Mouse (Mus musculus) thymus, adult 2 months (tissue): ENCODE results near the gene Slc45a1. TPM values are rescaled to one million over a fixed set of nuclear protein-coding genes. Genes with fewer than 3 reads are reported as not detected.

Experiments used
- DNase-seq: peaks from one replicate; pipeline ENCODE4 v3.0.0; 2021
- H3K27ac ChIP-seq: fragments of 200-500 bp; 2 replicates; pipeline ENCODE4 v1.5.1; 2012; ENCODE audit warnings: low read length, control low read depth; ENCODE audit not compliant: control insufficient read depth, insufficient read depth
- H3K27me3 ChIP-seq: fragments of 200-500 bp; 2 replicates; pipeline ENCODE4 v1.6.1; 2012; ENCODE audit warnings: mild to moderate bottlenecking, low read length, moderate library complexity, mixed read lengths; ENCODE audit not compliant: control insufficient read depth, insufficient read depth
- H3K36me3 ChIP-seq: fragments of 200-500 bp; 2 replicates; pipeline ENCODE4 v1.6.1; 2012; ENCODE audit warnings: mild to moderate bottlenecking, low read length, moderate library complexity; ENCODE audit not compliant: control insufficient read depth, insufficient read depth
- H3K4me1 ChIP-seq: fragments of 200-500 bp; replicated peaks from 2 replicates; pipeline ENCODE4 v1.6.1; 2012; ENCODE audit warnings: low read length; ENCODE audit not compliant: control insufficient read depth, insufficient read depth
- H3K4me3 ChIP-seq: fragments of 200-500 bp; 2 replicates; pipeline ENCODE4 v1.5.1; 2012; ENCODE audit warnings: mild to moderate bottlenecking, low read length, control low read depth, moderate library complexity; ENCODE audit not compliant: control insufficient read depth, insufficient read depth
- CTCF ChIP-seq: fragments of 200-500 bp; IDR thresholded peaks from 2 replicates; pipeline ENCODE4 v1.5.1; 2012; ENCODE audit warnings: mild to moderate bottlenecking, control low read depth, low read length, moderate library complexity, borderline replicate concordance; ENCODE audit not compliant: control insufficient read depth, poor library complexity, insufficient read depth; ENCODE audit errors: extremely low read depth
- POLR2A ChIP-seq: fragments of 200-500 bp; IDR thresholded peaks from 2 replicates; pipeline ENCODE4 v1.6.1; 2012; ENCODE audit warnings: mild to moderate bottlenecking, low read length, control low read depth, moderate library complexity; ENCODE audit not compliant: control insufficient read depth, poor library complexity, insufficient read depth; ENCODE audit errors: extremely low read depth
- WGBS: fragments of 180-500 bp; shearing (Covaris S2); methylation state at CpG from one replicate; pipeline ENCODE4 v1.1.7; 2018; 5-methylcytosine and 5-hydroxymethylcytosine counted together
- polyA plus RNA-seq: library from polyadenylated mRNA; depleted of rRNA; stranded (reverse); fragments of >200 nt; gene quantifications from 2 replicates; pipeline ENCODE4 v1.2.3, GENCODE M21; 2012

The Slc45a1 gene
- polyA plus RNA-seq, 1 experiment: 0.03 TPM

- H3K27me3 ChIP-seq: no peaks in the 10 kb centered on the region; the same call in 1 of the 2 replicates
These were observed 9.9 kb upstream of the Slc45a1 start for GRCm38 (mm10) chr4:150661886-150662285.

GRCm38 (mm10) chr4:150659926-150660610 is 8.1 kb upstream of the Slc45a1 start:
- no peak overlapping the region for H3K27ac ChIP-seq
- H3K4me3 ChIP-seq: no peak overlapping the region
- no peaks in the 10 kb centered on the region for H3K36me3 ChIP-seq
- WGBS: 76% methylated on average over 9 of the region's 9 CpGs
- TF ChIP-seq CTCF (peak; percentile 42; the same call in 1 of the 2 replicates), POLR2A (no peak)
- H3K27me3 ChIP-seq: no peaks in the 10 kb centered on the region; the same call in 1 of the 2 replicates
- no peaks in the 10 kb centered on the region for H3K4me1 ChIP-seq
- DNase-seq: peak; percentile 45

More at GRCm38 (mm10) chr4:150661886-150662285, 9.9 kb upstream of the Slc45a1 start:
- Histone ChIP-seq H3K4me1 (no peaks in the 10 kb centered on the region), H3K4me3 (no peak overlapping the region), H3K27ac (no peak overlapping the region), H3K36me3 (no peaks in the 10 kb centered on the region)
- 26% methylated on average over 13 of the region's 13 CpGs for WGBS
- TF ChIP-seq CTCF (no peak), POLR2A (no peak)
- DNase-seq: no peak

DNA sequence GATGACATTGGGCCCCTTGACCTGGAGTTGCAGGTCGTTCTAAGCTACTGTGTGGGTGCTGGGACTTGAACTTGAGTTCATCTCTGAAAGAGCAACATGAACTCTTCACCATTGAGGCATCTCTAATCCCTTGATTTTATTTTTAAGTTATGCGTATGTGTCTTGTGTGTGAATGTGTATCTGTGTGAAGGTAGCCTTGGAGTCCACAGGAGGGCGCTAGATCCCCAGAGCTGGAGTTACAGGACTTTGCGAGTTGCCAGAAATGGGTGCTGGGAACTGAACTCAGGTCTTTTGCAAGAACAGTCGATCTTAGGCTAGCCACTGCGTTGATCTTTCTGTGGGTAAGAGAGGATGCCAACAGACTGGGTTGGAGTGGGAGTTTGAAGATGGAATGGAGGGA is 4.5 kb upstream of the Slc45a1 start:
- 87% methylated on average over 6 of the region's 6 CpGs for WGBS
- no peak overlapping the region for H3K27ac ChIP-seq
- H3K4me3 ChIP-seq: no peak overlapping the region
- no peaks in the 10 kb centered on the region for H3K36me3 ChIP-seq
- no peak for DNase-seq
- peaks cover 4% of the 10 kb centered on the region; the same call in 1 of the 2 replicates for H3K27me3 ChIP-seq
- peaks cover 3% of the 10 kb centered on the region; the same call in 1 of the 2 replicates for H3K4me1 ChIP-seq
- no peak for TF ChIP-seq CTCF

- H3K27me3 ChIP-seq: peaks cover 5% of the 10 kb centered on the region; the same call in 1 of the 2 replicates
- peak; percentile 79 for DNase-seq
These were observed 4.0 kb upstream of the Slc45a1 start for GRCm38 (mm10) chr4:150655989-150656388.

GRCm38 (mm10) chr4:150653072-150653599 is 1.2 kb upstream of the Slc45a1 start:
- Histone ChIP-seq H3K4me1 (peaks cover 3% of the 10 kb centered on the region; the same call in 1 of the 2 replicates), H3K36me3 (no peaks in the 10 kb centered on the region), H3K27me3 (peaks cover 5% of the 10 kb centered on the region; the same call in 1 of the 2 replicates), H3K4me3 (no peak overlapping the region), H3K27ac (no peak overlapping the region)
- no peak for DNase-seq
- 59% methylated on average over 11 of the region's 11 CpGs for WGBS
- no peak for TF ChIP-seq CTCF
- no peak for TF ChIP-seq POLR2A

More at GRCm38 (mm10) chr4:150655989-150656388, 4.0 kb upstream of the Slc45a1 start:
- Histone ChIP-seq H3K4me3 (no peak overlapping the region), H3K27ac (no peak overlapping the region), H3K4me1 (peaks cover 3% of the 10 kb centered on the region; the same call in 1 of the 2 replicates), H3K36me3 (no peaks in the 10 kb centered on the region)
- WGBS: 7% methylated on average over 17 of the region's 17 CpGs
- TF ChIP-seq CTCF: peak; percentile 92; the same call in 1 of the 2 replicates
- TF ChIP-seq POLR2A: no peak

DNA sequence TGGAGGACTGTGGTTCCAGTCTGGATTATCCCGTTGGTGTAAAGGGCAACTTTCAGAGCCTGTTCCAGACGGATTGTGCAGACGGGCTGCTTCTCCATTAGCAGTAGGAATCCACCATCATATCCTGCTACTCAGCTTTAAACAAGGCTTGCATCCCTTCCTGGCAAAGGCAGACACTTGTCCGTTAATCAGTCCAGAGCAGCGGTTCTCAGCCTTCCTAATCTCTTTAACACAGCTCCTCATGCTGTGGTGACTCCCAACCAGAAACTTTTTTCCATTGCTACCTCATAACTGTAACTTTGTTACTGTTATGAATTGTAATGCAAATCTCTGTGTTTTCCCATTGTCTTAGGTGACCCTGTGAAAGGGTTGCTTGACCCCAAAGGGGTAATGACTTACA is 2.6 kb downstream of the Slc45a1 start:
- Histone ChIP-seq H3K4me1 (peaks cover 3% of the 10 kb centered on the region; the same call in 1 of the 2 replicates), H3K4me3 (no peak overlapping the region), H3K27ac (no peak overlapping the region), H3K27me3 (peaks cover 5% of the 10 kb centered on the region; the same call in 1 of the 2 replicates), H3K36me3 (no peaks in the 10 kb centered on the region)
- 90% methylated on average over 5 of the region's 5 CpGs for WGBS
- no peak for DNase-seq
- TF ChIP-seq POLR2A: no peak
- TF ChIP-seq CTCF: no peak

DNA sequence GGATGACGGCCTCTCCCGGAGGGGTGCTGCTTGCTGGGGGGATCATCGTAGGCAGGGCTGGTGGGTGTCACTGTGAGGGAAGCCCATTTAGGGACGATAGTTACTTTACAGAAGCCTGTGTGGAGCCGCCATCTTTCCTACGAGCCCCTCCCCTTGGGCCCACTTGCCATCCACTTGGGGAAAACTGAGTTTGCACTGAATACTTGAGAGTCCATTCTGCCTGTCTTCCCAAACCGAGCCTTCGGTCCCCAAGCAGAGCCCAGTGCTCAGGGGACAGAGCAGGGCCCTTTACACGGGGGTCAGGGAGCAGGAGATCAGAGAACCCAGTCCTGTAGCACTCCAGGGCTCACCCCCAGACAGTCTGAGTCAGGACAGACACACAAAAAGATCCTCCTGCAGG is 7.7 kb downstream of the Slc45a1 start:
- no peak for DNase-seq
- Histone ChIP-seq H3K4me1 (no peaks in the 10 kb centered on the region), H3K4me3 (no peak overlapping the region), H3K27ac (no peak overlapping the region), H3K36me3 (no peaks in the 10 kb centered on the region), H3K27me3 (no peaks in the 10 kb centered on the region)
- WGBS: 95% methylated on average over 9 of the region's 9 CpGs
- TF ChIP-seq CTCF (no peak), POLR2A (no peak)
